Mouse (Mus musculus) fibroblast of lung, adult 2 months (primary cell): ENCODE results near the gene Tmbim6.
A peak's percentile ranks its signal among the peaks of the same experiment; 100 is the strongest.

ENCODE experiments used
- DNase-seq: peaks from one replicate; pipeline ENCODE4 v3.0.0-alpha.2; 2011; ENCODE audit warnings: low read depth

Tmbim6 gene

DNA sequence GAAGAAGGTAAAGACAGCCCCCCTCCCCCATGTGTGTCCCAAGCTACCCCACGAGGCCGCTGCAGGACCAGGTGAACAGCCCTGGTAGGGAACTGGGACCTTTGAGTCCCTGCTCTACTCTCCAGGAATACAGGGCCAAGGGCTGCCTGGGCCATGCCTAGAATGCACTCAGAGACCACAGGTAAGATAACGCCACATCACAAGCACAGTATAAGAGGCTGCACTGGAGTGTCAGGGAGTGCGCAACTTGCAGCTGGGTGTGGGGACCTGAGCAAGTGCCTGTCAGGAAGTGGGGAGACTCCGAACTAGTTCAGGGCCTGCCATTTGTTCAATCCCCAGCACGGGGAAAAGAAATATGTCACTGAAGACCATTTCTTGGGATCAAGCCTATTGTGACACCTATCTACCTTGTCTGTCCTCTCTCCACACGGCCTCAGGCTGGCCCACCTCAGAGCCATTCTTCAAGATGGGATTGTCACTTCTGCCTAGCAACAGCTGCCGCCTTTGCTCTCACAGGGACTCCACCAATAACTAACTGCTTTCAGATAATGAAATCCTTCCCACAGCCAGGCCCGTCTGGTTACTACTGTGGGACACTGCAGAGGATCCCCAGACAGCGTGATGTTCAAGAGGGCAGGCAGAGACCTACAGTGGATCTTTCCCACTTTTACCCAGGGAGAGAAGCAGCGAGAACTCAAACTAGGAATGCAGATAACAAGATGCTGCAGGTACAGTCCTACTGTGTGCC, 60.6 kb downstream of the Tmbim6 start:
- DNase-seq = no peak

DNA sequence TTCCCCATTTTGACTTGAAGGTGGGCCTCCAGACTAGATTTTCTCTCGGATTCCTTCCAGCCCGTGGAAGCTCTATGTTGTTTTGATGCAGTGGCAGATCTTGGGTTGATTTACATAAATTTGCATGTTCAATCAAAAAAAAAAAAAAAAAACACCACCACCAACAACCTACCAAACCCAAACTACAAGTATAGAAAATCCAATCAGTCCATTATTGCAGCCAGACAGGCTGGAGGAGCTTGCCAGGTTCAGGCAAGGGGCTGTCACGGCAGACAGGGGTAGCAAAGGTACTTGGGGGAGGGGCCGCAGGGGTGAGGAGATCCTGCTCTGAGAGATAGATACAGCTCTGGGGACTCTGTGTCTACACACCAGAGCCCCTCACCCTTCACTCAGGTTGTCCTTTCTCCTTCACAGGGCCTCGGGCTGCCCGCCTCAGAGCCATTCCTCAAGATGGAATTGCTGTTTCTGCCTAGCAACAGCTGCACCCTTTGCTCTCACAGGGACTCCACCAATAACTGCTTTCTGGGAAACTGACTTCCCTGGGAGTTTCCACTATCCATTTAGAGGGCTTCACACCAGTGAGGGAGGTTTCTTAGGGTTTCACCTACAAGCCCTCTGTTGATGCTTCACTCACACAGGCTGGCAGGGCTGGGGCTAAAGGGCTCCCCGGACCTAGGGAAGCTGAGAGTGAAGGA, 62.0 kb downstream of the Tmbim6 start:
- DNase-seq = no peak

GRCm38 (mm10) chr15:99455415-99455814, 62.7 kb downstream of the Tmbim6 start:
- DNase-seq = no peak

DNA sequence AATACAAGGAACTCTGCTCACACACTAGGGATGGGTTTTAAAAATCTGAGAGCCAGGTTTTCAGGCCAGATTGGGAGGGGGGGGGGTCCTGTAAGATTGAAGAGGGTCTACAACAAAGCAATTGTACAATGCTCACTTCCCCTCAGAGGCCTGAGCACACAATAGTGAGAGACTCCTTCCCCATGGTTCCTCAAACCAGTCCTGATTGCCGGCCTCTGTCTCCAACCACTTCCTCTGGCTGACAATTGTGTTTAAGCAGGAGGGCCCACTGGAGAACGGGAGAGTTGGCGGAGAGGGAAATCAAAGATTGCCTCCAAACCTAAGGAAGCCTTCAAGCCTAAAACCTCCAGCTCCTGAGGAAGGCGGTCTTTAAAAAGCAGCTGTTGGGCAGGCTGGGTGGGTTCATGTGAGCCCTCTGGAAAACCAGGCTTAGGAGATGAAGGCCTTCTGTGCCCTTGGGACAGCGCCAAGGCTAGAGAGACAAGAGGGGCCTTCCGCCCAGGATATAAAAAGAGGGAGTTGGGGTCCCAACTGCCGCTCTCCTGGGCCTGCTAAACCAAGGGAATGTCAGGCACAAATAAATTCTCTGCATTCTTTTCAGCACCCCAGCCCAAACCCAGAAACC, 63.8 kb downstream of the Tmbim6 start:
- DNase-seq = no peak

- DNase-seq = no peak
Measured at GRCm38 (mm10) chr15:99456963-99457605, 64.4 kb downstream of the Tmbim6 start.

DNA sequence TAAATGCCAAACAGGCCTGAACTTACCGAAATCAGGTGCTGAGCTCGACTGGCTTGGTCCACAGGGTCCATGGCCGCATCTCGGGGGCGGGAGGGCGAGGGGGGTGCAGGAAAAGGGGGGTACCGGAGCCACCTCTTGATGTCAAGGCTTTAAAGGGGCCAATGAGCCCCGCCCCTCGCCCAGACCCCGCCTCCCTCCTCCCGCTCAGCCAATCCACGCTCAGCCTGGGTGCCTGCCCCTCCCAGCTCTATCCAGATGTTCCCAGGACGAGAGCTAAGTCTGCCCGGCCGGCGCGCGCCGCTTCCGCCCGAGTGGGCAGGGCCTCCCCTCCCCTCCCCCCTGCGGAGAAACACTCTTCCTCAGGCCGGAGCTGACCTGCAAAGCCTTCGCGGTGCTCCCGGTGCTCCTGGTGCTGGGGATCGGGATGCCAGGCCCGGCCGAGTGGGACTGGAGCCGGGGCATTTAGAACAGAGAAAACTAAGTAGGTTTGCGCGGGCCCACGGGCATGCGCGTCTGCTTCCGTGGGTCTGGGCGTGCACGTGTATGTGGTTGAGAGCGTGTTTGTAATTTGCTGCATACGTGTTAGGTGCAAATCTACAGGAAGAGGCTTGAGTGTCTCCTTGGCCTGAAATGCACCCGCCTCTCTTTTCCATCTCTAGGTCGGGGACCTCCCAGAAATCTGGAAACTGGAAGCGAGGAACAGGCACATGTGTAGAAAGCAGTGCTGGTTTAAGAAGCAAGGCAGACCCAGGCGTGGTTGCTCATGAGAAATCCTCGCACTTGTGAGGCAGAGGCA, 65.1 kb downstream of the Tmbim6 start, which contains the start of gene Nckap5l:
Gene Nckap5l, minus strand, starts transcription at position 143 of the 796 bp plus-strand sequence.
- DNase-seq = peak; percentile 83
